Mouse (Mus musculus) embryonic facial prominence, embryonic 12.5 days (tissue): ENCODE measurements around the gene 5730455P16Rik. TPM values are rescaled to one million over a fixed set of nuclear protein-coding genes. Genes with fewer than 3 reads are reported as not detected.
"Not testable (repeated sequence)": the region's sequence is repeated elsewhere in the genome, so short reads cannot be mapped to it uniquely, and the experiment has no call there.

Experiments
- ATAC-seq: fragments of 200-750 bp; cut with Nextera tagmentation; 2 replicates; pipeline ENCODE4 v1.8.0; 2017; ENCODE audit not compliant: insufficient number of reproducible peaks, insufficient read depth, low FRiP score, low TSS enrichment
- H3K27ac ChIP-seq: fragments of 300-500 bp; sonication (generic); 2 replicates; pipeline ENCODE4 v1.5.1; 2016; ENCODE audit warnings: mild to moderate bottlenecking
- H3K27me3 ChIP-seq: fragments of 300-500 bp; sonication (generic); 2 replicates; pipeline ENCODE4 v1.6.1; 2016; ENCODE audit warnings: mild to moderate bottlenecking, moderate library complexity
- H3K36me3 ChIP-seq: fragments of 300-500 bp; sonication (generic); 2 replicates; pipeline ENCODE4 v1.6.1; 2016; ENCODE audit warnings: mild to moderate bottlenecking
- H3K4me1 ChIP-seq: fragments of 300-500 bp; sonication (generic); 2 replicates; pipeline ENCODE4 v1.6.1; 2016
- H3K4me2 ChIP-seq: fragments of 300-500 bp; sonication (generic); replicated peaks from 2 replicates; pipeline ENCODE4 v1.6.1; 2016; ENCODE audit warnings: mild to moderate bottlenecking, moderate library complexity
- H3K4me3 ChIP-seq: fragments of 300-500 bp; sonication (generic); 2 replicates; pipeline ENCODE4 v1.5.1; 2016; ENCODE audit warnings: mild to moderate bottlenecking
- H3K9ac ChIP-seq: fragments of 300-500 bp; sonication (generic); 2 replicates; pipeline ENCODE4 v1.6.1; 2016; ENCODE audit warnings: mild to moderate bottlenecking, moderate library complexity
- H3K9me3 ChIP-seq: fragments of 300-500 bp; sonication (generic); 2 replicates; pipeline ENCODE4 v1.6.1; 2016; ENCODE audit warnings: mild to moderate bottlenecking, moderate library complexity
- WGBS: fragments of 180-500 bp; shearing (Covaris S2); methylation state at CpG from one replicate; pipeline ENCODE4 v1.1.7; 2016; 5-methylcytosine and 5-hydroxymethylcytosine counted together
- polyA plus RNA-seq: library from polyadenylated mRNA; unstranded; fragments of >200 nt; fragmentation: Nextera tagmentation; extraction: Ambion mirVana; gene quantifications from 2 replicates; pipeline ENCODE4 v1.2.1, GENCODE M21; 2016

5730455P16Rik gene
- polyA plus RNA-seq, 1 experiment from 2014 or later: 27.5 TPM

DNA sequence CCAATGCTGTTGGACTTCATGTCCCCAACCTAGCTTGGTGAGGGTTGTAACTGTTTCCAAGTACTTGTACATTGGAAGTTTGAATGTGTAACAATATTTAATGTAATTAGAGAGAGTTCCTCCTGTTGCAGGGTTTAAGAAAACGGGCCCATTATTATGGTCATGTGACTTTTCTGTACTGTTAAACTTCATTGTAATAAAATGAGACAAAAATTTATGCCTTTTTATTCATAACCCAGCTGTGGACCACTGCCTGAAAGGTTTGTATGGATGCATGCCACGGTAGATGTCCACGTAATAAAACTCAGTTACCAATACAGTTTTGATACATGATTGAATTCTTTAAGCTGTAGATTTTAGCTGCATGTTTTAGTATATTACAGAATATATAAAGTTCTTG, 18.1 kb upstream of the 5730455P16Rik start:
- ATAC-seq: no peak
- Histone ChIP-seq H3K9ac (no peak overlapping the region), H3K4me1 (no peaks in the 10 kb centered on the region), H3K4me3 (no peak overlapping the region), H3K27ac (no peak overlapping the region), H3K9me3 (no peaks in the 10 kb centered on the region), H3K27me3 (no peaks in the 10 kb centered on the region), H3K4me2 (no peak overlapping the region), H3K36me3 (peaks cover 66% of the 10 kb centered on the region)
- WGBS: 91% methylated on average over 3 of the region's 3 CpGs

DNA sequence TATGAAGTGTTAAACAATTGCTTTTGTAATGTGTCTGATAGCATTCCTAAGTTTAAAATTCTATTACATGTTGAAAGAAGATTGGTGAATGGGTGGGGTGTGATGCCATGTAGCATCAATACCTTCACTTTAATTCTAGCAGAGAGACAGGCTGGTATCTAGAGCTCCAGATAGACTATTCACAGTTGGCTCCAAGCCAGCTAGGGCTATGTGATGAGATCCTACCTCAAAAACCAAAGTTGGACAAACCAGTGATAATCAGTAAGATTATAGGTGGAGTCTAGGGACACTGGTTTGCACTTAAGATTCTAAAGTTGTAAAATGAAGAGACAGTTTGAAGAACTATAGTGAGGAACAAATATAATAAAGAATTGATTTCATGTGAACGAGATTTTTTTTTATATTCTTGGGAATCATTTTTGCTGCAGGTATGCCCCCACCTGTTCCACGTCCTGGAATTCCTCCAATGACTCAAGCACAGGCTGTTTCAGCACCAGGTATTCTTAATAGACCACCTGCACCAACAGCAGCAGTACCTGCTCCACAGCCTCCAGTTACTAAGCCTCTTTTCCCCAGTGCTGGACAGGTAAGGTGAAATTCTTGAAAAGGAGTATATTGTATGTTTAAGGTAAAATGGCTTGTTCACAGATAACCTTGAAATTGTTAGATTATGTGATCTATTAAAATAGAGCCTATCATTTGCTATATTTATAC, 13.7 kb upstream of the 5730455P16Rik start:
- no peak overlapping the region for H3K27ac ChIP-seq
- no peaks in the 10 kb centered on the region for H3K27me3 ChIP-seq
- H3K9me3 ChIP-seq: no peaks in the 10 kb centered on the region
- ATAC-seq: no peak
- H3K36me3 ChIP-seq: peaks cover 70% of the 10 kb centered on the region
- peaks cover 4% of the 10 kb centered on the region for H3K4me1 ChIP-seq
- H3K4me3 ChIP-seq: no peak overlapping the region
- WGBS: 90% methylated on average over 2 of the region's 2 CpGs
- H3K9ac ChIP-seq: no peak overlapping the region
- H3K4me2 ChIP-seq: no peak overlapping the region

DNA sequence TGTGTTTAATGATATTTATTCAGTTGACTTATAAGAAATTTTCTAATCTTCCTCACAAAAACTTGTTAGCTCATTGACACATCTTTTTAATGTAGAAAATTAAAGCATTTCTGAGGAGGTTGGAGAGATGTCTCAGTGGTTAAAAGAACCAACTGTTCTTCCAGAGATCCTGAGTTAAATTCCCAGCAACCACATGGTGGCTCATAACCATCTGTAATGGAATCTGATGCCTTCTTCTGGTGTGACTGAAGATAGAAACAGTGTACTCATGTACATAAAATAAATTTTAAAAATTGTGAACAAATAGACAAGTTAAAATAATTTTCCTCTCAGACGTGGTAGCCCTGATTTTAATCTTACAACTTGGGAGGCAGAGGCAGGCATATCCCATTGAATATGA, 12.1 kb upstream of the 5730455P16Rik start:
- no peak overlapping the region for H3K9ac ChIP-seq
- H3K27me3 ChIP-seq: no peaks in the 10 kb centered on the region
- H3K4me1 ChIP-seq: peaks cover 19% of the 10 kb centered on the region
- peaks cover 54% of the 10 kb centered on the region for H3K36me3 ChIP-seq
- H3K4me2 ChIP-seq: no peak overlapping the region
- no peak overlapping the region for H3K27ac ChIP-seq
- WGBS: 79% methylated on average over 1 of the region's 1 CpGs
- no peaks in the 10 kb centered on the region for H3K9me3 ChIP-seq
- ATAC-seq: no peak
- no peak overlapping the region for H3K4me3 ChIP-seq

DNA sequence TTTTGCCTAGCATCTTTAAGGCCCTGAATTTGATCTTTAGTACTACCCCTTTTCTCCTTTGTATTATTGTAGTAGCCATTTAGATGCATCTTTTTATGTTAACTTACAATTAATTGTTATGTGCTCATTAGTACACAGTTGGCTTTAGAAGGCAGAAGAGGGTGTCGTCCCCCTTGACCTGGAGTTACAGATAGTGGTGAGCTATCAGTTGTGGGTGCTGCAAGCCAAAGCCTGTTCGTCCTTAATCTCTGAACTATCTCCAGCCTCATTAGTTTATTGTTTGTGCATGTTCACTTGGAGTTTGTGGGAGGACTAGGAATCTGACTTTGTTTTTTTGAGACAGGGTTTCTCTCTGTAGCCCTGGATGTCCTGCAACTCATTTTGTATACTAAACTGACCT, 9.0 kb upstream of the 5730455P16Rik start:
- no peak overlapping the region for H3K4me3 ChIP-seq
- no peak for ATAC-seq
- no peak overlapping the region for H3K9ac ChIP-seq
- 84% methylated on average over 2 of the region's 2 CpGs for WGBS
- no peak overlapping the region for H3K27ac ChIP-seq
- peak overlapping the region; percentile 92 for H3K4me2 ChIP-seq
- peaks cover 35% of the 10 kb centered on the region for H3K36me3 ChIP-seq
- H3K4me1 ChIP-seq: peaks cover 23% of the 10 kb centered on the region
- no peaks in the 10 kb centered on the region for H3K9me3 ChIP-seq
- no peaks in the 10 kb centered on the region for H3K27me3 ChIP-seq

DNA sequence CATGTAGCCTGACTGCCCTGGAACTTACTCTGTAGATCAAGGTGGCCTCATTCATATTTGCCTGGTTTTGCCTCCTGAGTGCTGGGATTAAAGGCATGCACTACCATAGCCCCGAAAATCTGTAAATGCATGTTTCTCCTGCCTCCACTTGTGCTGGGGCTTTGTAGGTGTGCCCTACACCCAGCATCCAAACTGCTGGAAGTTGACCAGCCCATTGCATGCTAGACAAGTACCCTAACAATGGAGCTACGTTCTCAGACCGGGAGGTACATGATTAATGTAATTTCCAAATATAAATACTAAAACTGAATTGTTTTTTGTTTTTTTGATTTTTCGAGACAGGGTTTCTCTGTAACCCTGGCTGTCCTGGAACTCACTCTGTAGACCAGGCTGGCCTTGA, 7.2 kb upstream of the 5730455P16Rik start:
- Histone ChIP-seq H3K27me3 (no peaks in the 10 kb centered on the region), H3K9ac (peak overlapping the region; percentile 73), H3K27ac (no peak overlapping the region), H3K4me3 (peak overlapping the region; percentile 86), H3K9me3 (no peaks in the 10 kb centered on the region), H3K4me2 (peak overlapping the region; percentile 92), H3K36me3 (peaks cover 27% of the 10 kb centered on the region), H3K4me1 (peaks cover 23% of the 10 kb centered on the region)
- 57% methylated on average over 4 of the region's 4 CpGs for WGBS
- no peak for ATAC-seq

DNA sequence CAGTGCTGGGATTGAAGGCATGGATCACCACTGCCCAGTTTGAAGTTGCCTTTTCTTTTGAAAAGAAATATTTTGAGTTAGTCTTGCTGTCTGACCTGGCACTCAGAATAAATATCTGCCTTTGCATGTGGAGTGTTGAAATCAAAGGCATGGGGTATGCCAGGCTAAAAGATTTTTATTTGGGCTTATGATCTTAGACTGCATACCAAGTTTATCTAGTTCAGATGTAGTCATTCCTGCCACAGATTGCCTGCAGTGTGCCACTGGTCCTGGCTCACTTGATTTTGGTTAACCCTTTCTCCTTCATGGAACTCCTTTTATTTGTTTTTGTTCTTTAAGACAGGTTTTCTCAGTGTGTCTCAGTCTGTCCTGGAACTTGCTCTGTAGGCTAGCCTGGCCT, 6.6 kb upstream of the 5730455P16Rik start:
- Histone ChIP-seq H3K27ac (no peak overlapping the region), H3K9ac (peak overlapping the region; percentile 73), H3K36me3 (peaks cover 22% of the 10 kb centered on the region), H3K27me3 (no peaks in the 10 kb centered on the region), H3K4me2 (peak overlapping the region; percentile 92), H3K4me3 (peak overlapping the region; percentile 86), H3K9me3 (no peaks in the 10 kb centered on the region), H3K4me1 (peaks cover 23% of the 10 kb centered on the region)
- no peak for ATAC-seq

DNA sequence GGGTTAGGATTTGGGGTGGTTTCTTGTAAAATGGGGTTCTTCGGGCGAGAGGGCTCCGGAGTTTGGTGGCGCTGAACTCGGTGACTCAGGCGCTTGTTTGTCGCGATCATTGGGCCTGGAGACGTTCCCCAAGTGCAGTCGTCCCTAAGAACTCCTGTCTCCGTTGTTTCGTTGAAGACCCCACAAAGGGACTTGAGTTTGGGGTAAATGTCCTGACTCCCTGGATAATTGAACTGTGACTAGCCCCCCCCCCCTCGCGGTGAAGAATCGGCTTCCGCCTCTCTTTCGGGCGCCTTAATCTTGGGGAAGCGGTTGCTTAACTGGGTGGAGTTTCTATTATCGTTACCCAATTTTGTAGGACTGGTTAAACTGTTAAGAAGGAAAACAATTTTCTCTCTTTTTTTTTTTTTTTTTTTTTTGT, 5.8 kb upstream of the 5730455P16Rik start:
- ATAC-seq: no peak
- peaks cover 17% of the 10 kb centered on the region for H3K36me3 ChIP-seq
- peaks cover 23% of the 10 kb centered on the region for H3K4me1 ChIP-seq
- peak overlapping the region; percentile 93 for H3K9ac ChIP-seq
- H3K9me3 ChIP-seq: no peaks in the 10 kb centered on the region
- peak overlapping the region; percentile 89 for H3K27ac ChIP-seq
- H3K4me3 ChIP-seq: peak overlapping the region; percentile 86
- 0% methylated on average over 20 of the region's 20 CpGs for WGBS
- no peak overlapping the region for H3K4me2 ChIP-seq
- no peaks in the 10 kb centered on the region for H3K27me3 ChIP-seq

DNA sequence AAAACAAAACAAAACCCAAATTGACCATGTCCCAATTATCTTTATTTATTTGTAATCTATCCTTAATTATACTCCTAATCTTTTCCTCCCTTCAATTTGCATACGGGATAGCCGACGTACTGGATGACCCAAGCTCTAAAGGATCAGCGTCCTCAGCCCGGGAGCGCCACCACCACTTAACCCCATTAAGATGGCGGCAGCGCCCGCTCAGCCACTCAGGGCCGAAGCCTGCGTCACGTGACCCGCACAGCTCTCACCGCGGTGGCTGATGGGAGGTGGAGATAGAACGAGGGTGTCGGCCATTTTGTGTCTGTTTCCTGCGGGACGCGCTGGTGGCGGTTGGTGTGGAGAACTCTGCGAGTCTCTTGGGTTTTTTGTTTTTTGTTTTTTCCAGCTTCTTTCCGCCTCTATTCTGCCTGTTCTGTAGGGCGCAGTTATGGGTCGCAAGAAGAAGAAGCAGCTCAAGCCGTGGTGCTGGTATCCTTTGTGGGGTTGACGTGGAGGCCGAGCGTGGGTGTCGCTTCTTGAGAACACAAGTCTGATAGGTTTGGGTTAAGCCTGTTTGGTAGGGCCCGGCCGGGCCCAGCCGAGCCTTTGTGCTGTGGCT, 5.3 kb upstream of the 5730455P16Rik start, which contains the start of gene Zfp207:
Gene Zfp207 (plus strand): TSS at position 261 of the 607 bp plus-strand sequence.
- peak; percentile 93 for ATAC-seq

DNA sequence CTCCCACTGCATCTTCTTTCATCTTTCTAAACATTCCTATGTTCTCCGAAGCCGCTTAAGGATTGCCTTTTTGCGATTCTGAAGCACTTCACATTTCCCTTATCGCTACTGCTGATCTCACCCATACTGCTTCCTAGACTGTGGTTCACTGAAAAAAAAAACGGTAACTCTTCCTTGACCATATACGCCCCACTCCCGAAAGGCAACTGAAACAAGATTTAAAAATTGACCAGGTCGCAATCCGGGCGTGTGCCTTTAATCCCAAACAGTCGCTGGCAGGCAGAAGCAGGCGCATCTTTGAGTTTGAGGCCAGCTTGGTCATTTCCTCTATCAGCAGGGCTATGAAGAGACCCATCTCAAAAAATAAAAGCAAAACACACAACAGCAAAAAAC, 4.8 kb upstream of the 5730455P16Rik start:
- 7% methylated on average over 12 of the region's 12 CpGs for WGBS
- peaks cover 8% of the 10 kb centered on the region for H3K36me3 ChIP-seq
- ATAC-seq: no peak
- H3K4me3 ChIP-seq: peak overlapping the region; percentile 86
- peaks cover 23% of the 10 kb centered on the region for H3K4me1 ChIP-seq
- peak overlapping the region; percentile 57 for H3K4me2 ChIP-seq
- peak overlapping the region; percentile 82 for H3K27ac ChIP-seq
- H3K9me3 ChIP-seq: no peaks in the 10 kb centered on the region
- no peaks in the 10 kb centered on the region for H3K27me3 ChIP-seq
- peak overlapping the region; percentile 93 for H3K9ac ChIP-seq

More for the DNA sequence above, 5.3 kb upstream of the 5730455P16Rik start, which contains the start of gene Zfp207:
- H3K27ac ChIP-seq: peak within 1 kb of the TSS; percentile 89
- peaks cover 23% of the 10 kb centered on the region for H3K4me1 ChIP-seq
- no peaks in the 10 kb centered on the region for H3K27me3 ChIP-seq
- peaks cover 13% of the 10 kb centered on the region for H3K36me3 ChIP-seq
- H3K4me3 ChIP-seq: peak within 1 kb of the TSS; percentile 86
- peak within 1 kb of the TSS; percentile 92 for H3K4me2 ChIP-seq
- peak within 1 kb of the TSS; percentile 93 for H3K9ac ChIP-seq
- H3K9me3 ChIP-seq: no peaks in the 10 kb centered on the region
- under 1% methylated on average over 33 of the region's 33 CpGs for WGBS

DNA sequence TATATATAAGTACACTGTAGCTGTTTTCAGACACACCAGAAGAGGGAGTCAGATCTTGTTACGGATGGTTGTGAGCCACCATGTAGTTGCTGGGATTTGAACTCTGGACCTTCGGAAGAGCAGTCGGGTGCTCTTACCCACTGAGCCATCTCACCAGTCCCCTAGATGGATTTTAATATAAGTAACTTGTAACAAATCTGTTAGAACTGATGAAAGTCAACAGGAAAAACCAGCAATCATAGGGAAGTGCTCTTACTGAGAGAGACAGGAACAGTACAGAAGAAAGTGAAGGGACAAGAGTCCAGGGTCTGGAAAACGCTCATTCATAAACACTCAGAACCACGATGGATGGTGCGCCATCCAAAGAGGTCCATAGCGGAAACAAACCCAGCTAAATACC, 1.4 kb upstream of the 5730455P16Rik start:
- not testable (repeated sequence) for H3K9me3 ChIP-seq, H3K4me3 ChIP-seq, H3K27ac ChIP-seq, H3K27me3 ChIP-seq, H3K4me2 ChIP-seq, ATAC-seq, H3K9ac ChIP-seq
- H3K4me1 ChIP-seq: 0 out of 2 replicates have a peak, but pooled peaks cover 10% of the 10 kb centered on the region
- 91% methylated on average over 7 of the region's 7 CpGs for WGBS
- peaks cover 10% of the 10 kb centered on the region for H3K36me3 ChIP-seq

DNA sequence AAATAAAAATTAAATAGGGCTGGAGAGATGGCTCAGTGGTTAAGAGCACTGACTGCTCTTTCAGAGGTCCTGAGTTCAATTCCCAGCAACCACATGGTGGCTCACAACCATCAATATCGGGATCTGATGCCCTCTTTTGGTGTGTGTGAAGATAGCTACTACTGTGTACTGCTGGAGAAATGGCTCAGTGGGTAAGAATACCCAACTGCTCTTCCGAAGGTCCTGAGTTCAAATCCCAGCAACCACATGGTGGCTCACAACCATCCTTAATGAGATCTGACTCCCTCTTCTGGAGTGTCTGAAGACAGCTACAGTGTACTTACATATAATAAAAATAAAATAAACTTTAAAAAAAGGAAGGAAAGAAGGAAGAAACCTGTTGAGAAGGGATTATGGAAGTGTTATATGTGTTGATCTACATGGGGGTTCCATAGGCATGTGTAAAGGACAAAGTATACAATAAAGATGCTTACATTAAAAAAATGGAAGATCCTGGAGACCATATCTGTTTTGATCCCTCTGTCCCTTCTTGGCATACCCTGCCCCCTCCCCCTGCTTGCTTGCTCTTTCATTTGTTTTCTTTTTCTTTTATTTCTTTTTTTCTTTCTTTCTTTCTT, 726 bp upstream of the 5730455P16Rik start:
- Histone ChIP-seq H3K4me1 (0 out of 2 replicates have a peak, but pooled peaks cover 10% of the 10 kb centered on the region), H3K36me3 (peaks cover 15% of the 10 kb centered on the region), H3K27ac (0 out of 2 replicates have a peak overlapping the region, but pooled peaks have one; percentile 50), H3K4me2 (peak overlapping the region; percentile 70), H3K4me3 (peak overlapping the region; percentile 73; the same call in 1 of the 2 replicates)
- 60% methylated on average over 2 of the region's 2 CpGs for WGBS
- ATAC-seq, H3K9me3 ChIP-seq, H3K9ac ChIP-seq, H3K27me3 ChIP-seq: not testable (repeated sequence)
